Mouse (Mus musculus): ENCODE data around the gene Wdr86. TPM values are rescaled to one million over a fixed set of nuclear protein-coding genes. Genes with fewer than 3 reads are reported as not detected.

Gene Wdr86
- total RNA-seq, 2 experiments from 2014 or later: 1.1 to 2.5 TPM

DNA sequence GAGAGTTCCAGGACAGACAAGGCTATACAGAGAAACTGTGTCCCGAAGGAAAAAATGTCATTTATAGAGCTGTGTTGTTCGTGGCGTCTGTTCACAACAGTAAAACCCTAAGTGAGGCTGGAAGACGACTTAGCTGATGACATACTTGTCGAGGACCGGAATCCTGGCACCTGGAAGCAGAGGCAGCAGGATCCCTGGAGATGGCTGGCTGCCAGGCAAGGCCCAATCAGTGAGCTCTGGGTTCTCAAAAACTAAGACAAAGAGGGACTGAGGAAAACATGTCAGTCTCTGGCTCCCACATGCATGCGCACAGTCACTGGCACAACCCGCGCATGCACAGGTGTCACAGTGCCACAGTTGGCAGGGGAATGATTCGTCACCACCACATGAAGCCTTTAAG is 7.1 kb upstream of the Wdr86 start:
- intact Hi-C loops (cut with DNase I): no loop called here

DNA sequence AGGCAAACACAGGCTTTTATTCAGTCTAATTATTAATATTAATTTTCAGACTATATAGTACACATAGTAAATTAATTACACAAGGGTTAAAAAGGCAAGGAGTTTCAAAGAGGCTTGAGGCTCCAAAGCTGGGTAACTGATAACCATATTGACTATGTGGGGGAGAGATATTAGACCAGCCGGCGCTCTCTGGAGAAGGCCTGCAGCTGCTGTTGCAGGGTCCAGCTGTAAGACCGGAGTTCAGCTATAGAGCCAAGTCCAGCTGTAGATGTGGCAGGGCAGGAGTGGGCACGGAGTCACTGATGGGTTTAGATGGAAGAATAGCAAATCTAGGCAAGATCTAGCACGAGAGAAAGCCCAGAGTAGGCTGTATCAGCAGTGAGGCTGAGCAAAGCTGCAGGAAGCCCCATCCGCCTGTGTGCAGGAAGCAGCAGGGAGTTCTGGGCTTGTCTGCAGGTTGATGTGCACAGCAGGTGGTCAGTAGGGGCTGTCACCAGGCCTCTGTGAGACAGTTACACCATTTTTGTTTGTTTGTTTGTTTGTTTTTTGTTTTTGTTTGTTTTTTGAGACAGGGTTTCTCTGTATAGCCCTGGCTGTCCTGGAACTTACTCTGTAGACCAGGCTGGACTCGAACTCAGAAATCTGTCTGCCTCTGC is 3.4 kb upstream of the Wdr86 start:
- intact Hi-C loops (cut with DNase I): no loop called here
- DNase-seq: no peak

More for the DNA sequence above, 7.1 kb upstream of the Wdr86 start:
- DNase-seq: no peak

DNA sequence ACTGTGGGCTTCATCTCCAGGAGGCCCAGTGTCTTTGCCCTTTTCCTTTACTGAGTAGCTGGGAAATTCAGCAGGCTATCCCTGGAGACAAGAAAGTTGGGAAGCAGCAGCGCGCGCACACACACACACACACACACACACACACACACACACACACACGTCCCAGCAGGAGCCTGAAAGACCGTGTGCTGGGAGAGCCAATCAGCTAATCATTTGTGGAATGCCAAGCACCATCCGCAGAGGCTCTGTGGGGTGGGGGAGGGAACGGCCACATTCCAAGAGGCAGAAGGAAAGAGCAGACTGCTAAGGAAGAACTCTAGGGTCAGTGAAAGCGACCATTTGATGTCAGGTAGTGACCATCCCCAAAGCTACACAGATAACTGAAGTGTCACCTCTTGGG is 2.6 kb upstream of the Wdr86 start:
- intact Hi-C loops (cut with DNase I): no loop called here
- no peak for DNase-seq

DNA sequence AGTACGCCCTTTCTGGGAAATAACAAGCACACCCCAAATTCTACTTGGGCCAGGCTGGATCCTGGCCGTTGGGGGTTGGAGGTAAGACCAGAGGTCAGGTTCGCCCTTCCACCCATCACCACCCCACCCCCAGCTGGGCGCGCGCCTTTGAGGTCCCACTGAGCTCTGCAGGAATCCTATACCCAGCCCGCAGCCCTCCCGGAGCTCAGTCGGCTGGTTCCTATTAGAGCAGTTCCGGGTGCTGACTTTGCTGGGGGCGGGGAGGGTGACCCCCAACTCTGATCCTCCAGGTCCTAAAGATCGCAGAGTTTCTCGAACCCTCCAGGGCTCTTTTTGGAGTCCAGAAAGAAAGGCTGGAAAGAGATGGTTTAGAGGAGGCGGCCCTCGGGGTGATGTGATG is 459 bp upstream of the Wdr86 start:
- intact Hi-C loops (cut with DNase I): no loop called here
- no peak for DNase-seq

DNA sequence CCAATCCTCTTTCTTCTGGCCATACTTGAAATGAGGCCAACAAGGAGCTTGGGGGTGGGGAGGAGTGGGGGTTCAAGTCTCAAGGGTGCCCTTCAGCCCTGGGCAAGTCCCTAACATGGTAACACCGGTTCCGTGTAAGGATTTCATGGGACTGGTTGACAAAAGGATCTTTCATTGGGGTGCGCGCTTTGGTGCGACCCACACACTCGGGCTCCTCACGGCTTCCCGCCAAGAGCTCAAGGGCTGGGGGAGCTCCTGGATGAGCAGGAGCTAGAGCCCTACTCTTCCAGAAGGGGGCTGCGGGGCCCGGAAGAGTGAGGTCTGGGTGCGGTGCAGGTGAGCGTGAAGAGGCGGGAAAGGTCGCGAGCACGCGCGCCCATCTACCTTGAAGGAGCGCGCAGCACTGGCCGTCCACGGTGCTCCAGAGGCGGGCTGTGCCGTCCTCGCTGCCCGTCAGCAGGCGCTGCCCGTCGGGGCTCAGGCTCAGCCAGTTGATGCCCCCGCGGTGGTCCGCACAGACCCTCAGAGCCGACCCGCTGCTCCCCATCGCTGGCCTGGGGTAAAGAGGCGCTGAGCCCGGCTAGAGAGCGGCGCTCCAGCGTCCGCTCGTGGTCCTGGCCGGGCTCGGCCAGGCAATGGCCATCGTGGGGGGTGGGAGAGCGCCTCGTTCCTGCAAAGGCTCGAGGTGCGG is 585 bp downstream of the Wdr86 start:
- intact Hi-C loops (cut with DNase I): no loop called here
- DNase-seq: no peak

DNA sequence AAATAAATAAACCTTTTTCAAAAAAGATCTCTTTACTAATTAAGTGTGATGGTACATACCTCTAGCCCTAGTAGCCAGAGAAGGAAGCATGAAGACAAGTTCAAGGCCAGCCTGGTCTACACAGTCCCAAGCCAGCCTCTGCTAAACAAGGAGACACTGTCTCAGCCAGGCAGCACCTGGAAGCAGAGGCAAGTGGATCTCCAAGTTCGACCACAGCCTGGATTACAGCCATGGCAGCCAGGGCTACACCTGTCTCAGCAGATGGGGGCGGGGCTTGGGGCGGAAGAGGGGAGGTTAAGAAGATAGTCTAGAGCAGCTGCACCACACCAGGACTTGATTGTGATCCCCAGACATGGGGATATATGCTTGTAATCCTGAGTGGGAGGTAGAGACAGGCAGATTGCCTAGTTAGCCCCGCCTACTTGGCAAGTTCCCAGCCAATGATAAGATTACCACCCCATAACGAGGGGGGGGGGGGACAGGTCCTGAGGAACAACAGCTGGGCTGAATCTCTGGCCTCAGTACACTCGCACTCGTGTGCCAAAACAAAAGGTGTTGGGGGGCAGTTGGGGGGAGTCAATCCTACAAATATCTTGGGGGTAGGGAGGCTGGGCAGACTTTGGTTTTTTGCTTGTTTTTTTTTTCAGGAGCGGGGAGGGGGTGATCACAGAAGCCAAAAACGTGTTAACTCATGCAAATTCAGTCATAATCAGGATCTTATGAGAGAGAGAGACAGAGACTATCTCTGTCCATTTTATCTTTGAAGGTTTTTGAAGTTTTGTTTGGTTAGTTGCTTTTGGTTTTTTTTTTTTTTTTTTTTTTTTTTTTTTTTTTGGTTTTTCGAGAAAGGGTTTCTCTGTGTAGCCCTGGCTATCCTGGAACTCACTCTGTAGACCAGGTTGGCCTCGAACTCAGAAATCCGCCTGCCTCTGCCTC is 3.4 kb downstream of the Wdr86 start:
- intact Hi-C loops (cut with DNase I): no loop called here
- DNase-seq: no peak

DNA sequence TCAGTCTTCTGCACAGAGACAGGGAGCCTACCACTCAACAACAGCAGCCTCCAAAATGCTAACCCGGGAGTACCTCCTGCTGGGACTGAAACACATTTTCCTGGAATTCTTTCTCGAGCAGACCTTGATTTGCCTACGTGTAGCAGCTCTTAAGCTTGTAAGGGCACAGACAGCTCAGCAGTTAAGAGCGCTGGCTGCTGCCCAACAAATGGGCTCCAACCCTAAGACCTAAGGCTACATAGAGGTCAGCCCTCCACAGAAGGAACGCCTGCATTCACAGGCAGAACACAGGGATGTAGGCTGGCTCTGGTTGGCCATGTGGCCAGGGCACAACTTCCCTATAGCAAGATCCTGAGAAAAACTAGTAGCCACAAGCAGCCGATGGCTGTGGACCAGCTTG is 4.6 kb downstream of the Wdr86 start:
- intact Hi-C loops (cut with DNase I): no loop called here
- DNase-seq: no peak

DNA sequence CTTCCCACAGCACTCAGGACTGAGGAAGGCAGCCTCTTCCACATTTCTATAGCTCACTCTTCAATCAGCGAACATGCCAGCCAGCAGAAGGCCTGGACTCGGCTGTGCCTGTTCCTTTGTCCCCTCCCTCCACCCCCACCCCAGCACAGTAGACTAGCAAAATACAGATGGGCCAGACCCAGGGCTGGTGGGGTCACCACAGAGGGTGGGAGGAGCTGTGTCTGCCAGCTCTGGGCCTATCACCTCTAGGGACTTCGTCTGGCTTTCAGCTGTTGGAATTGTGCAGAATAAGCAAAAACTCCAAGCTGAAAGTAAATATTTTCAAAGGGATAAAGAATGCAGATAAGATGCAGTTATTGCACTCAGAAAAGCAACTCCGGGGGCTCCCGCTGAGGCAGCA is 5.7 kb downstream of the Wdr86 start:
- no peak for DNase-seq
- intact Hi-C loops (cut with DNase I): no loop called here

DNA sequence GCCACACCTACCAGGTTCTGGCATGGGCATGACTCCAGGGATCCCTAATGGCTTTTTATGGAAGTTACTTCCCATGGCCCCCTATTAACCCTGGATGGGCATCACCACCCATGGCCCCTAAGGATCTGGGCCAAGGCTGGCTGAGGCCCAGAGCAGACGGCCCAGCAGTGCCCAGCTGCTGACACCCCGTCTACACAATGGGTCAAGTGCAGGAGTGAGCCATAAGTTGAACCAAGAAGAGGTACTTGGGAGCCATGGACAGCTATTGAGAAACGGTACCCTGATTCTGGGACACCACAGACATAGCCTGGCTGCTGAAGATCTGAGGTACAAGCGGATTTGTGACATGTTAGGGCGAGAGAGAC is 6.3 kb downstream of the Wdr86 start:
- DNase-seq: no peak
- intact Hi-C loops (cut with DNase I): no loop called here

DNA sequence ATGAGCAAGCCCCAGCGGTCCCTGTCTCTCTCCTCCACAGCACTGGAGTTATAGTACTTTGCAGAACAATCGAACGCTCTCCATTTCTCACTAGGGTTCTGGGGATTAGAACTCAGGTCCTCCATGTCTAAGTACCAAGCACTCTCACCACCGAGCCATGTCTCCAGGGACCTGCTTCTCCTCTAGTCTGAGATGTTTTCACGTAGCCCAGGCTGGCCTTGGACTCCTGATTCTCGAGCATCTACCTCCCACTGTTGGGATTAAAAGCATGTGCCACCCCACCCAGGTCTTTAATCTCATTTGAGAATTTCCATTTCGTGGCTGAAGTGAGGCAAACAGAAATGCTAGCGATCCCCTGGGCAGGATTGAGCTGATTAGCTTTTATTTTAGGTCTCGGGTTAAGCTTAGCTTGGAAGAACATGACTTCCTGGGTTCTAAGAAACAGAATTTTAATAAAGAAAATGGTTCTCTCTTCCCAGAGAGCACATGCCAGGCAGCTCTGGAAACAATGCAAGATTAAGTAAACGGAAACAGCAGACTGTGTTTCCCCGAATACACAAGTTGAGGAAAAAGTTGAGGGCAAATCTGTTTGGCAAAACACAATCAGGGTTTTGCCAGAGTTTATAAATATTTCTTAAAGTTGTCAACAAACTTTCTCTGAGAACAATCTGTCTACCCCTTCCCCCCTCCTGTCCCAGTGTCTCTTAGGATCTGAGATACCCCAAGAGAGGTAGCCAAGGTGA is 6.8 kb downstream of the Wdr86 start:
- intact Hi-C loops (cut with DNase I): no loop called here
- no peak for DNase-seq

DNA sequence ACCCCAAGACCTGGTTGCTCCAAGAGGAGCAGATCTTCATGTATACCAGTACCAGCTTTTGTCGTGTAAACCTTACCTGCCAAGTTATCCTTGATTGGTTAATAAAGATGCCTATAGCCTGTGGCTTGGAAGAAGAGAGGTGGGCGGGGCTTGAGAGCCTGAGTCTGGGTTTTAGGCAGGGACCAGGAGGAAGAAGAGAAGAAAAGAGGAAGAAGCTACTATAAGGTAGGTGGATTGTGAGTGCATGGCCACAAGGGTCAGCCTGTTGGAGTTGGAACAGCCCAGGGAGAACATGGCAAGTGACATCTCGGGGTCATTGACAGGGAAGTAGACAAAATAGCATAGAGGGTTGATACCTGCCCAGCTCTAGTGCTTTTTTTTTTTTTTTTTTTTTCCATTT is 10.7 kb downstream of the Wdr86 start:
- intact Hi-C loops (cut with DNase I): no loop called here
- no peak for DNase-seq

DNA sequence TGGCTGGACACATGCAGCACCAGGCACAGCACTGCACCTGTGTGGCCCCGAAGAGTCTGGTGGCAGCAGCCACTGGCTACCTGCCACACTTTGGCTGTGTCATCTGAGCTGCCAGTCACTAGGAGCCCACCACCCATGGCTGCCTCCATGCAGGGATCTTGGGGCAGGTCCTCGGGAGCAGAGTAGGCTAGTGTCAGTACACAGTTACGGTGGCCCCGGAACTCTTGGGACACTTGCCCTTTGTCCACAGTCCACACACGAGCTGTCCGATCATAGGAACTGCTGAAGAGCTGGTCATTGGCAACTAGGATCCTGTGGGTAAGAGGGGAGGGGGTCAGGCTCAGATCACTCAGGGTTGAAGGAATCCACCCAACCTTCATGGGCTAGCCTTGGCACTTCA is 12.5 kb downstream of the Wdr86 start:
- DNase-seq: no peak
- intact Hi-C loops (cut with DNase I): no loop called here

DNA sequence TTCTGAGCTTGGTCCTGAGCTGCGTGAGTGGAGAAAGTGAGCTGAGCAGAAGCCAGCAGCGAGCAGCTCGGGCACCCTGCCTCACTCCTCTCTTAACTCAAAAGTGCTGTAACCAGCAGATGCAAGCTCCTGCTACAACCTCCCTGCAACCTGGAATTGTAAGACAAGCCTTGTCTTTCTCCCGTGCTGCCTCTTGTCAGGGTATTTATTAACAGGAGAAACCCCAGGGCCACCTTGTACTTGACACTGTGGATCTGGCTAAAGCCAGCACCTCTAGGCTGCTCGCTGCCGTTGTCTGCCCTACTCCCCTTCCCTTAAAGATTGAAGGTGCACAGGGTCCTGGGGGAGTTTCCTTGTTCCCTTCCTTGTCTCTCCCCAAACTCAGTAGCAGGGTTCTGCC is 16.5 kb downstream of the Wdr86 start:
- no peak for DNase-seq
- intact Hi-C loops (cut with DNase I): no loop called here

DNA sequence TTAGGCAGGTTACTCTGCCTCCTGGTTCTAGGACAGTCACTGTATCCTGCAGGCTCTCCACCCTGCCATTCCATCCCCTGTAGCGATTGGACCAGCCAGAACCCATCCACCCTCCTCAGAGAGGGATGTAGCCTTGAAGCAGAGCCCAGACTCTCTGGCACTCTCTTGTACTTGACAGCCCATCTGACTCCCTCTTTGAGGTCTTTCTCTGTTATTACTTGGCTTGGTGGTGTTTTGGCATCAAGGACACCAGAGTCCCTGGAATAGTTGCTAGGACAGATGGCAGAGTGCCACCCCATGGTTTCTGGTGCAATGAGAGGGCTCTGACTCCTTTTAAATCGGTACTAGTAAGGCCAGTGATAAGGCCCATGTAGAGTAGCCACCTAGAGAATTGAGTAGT is 17.3 kb downstream of the Wdr86 start:
- DNase-seq: peak in 1 of 2 experiments; percentile 58
- intact Hi-C loops (cut with DNase I): no loop called here

DNA sequence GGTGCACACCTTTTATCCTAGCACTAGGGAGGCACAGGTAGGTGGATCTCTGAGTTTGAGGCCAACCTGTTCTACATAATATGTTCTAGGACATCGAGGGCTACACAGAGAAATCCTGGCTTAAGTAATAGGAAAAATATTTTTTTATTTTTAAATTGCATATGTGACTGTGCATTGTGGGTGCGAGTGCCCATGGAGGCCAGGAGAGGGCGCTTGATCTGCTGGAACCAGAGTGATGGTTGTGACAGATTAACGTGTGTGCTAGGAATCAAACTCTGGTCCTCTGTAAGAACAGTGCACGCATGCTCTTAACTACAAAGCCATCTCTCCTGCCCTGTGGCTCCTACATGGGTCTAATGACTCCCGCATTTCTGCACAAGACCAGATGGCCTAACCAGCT is 18.9 kb downstream of the Wdr86 start:
- intact Hi-C loops (cut with DNase I): no loop called here
- DNase-seq: no peak

DNA sequence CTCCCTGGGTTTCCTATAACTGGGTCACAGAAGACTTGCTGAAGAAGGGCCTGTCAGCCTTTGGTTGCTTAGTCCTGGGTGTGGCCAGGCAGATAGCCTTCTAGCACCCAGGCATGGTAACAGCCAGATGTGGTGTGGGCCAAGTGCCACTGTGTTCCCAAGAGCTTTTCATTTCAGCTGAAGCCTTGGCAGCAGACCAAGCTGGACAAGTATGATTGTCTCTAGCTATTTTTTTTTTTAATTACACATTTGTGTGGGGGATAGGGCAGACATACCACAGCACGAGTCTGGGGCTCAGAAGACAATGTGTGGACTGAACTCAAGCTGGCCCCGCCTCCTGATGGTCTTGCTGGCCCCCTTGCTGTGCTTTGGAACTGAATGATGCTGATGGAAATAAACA is 20.6 kb downstream of the Wdr86 start:
- DNase-seq: peak; percentile 77 to 78
- intact Hi-C loops (cut with DNase I): loop anchor here (5.0 kb wide), 1 partner anchor 37 kb away; no protein-coding TSS in a partner anchor

DNA sequence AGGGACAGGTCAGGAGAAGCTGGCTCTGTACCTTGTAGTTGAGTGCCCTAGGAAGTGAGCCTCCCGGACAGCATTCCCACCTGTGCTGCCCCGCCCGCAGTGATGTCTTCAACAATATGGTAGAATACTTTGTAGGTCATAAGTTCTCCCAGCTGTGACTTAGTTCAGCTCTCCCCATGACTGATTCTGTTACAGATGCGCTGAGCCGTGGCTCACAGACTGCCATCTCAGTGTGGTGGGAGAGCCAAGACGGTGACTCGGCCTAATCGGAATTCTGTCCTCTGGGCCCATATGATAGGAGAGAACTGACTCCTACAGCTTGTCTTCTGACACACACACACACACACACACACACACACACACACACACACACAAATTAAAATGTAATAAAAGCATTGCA is 25.9 kb downstream of the Wdr86 start:
- intact Hi-C loops (cut with DNase I): loop anchor here (5.0 kb wide), 1 partner anchor 43 kb away; no protein-coding TSS in a partner anchor
- no peak for DNase-seq

DNA sequence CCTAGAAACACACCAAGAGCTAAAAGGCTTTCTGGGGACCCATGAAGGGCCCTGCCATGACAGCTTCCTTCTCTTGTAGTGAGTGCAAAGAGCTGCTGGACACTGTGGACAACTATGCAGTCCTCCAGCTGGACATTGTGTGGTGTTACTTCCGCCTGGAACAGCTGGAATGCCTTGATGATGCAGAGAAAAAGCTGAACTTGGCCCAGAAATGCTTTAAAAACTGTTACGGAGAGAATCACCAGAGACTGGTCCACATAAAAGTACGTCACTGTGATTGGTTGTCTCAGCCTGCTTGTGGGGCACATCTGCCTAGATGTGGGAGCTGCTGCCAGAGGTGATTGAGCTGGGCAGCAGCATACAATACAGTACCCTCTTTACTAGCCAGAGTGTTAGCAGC is 29.3 kb downstream of the Wdr86 start:
- peak; percentile 63 to 65 for DNase-seq
- intact Hi-C loops (cut with DNase I): no loop called here

DNA sequence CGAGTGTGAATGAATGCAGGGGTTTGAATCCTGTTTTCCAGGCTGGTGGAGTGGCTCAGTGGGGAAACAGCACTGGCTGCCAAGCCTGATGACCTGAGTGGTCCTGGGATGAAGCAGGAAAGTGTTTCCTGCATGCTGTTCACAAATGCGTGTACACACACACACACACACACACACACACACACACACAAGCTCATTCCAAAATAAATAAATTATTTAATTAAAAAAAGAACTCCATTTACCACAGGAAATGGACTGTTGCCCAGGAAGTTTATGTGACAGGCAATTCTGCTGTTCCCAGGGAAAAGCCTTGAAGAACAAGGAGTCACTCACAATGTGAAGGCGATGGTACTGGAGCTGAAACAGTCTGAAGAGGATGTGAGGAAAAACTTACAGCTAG is 33.8 kb downstream of the Wdr86 start:
- intact Hi-C loops (cut with DNase I): no loop called here

DNA sequence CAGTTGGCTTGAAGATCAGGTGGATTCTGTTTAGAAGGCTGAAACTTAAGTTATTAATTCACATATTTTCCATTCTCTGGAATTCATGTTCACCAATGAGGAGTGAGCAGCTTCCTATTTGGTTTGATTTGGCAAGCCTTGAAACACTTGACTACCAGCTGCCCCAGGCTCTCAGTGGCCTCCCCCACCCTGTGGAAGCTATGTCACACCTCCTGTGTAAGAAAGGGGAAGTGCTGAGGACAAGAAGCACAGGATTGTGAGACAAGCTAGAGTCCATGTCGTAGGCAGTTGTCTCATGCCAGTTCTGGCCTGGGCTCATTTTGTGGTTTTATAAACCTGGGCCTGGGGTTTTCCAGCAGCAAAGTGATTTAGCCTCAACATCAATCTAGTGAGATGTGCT is 42.8 kb downstream of the Wdr86 start:
- no peak for DNase-seq
- intact Hi-C loops (cut with DNase I): loop anchor here (5.0 kb wide), 1 partner anchor 155 kb away; the partner anchor contains the start of gene Rheb

More for the DNA sequence above, 33.8 kb downstream of the Wdr86 start:
- peak in 1 of 2 experiments; percentile 20 for DNase-seq

Data from heart, postnatal 10 days (tissue).